Mouse (Mus musculus): ENCODE results near the gene Foxj2.

DNA sequence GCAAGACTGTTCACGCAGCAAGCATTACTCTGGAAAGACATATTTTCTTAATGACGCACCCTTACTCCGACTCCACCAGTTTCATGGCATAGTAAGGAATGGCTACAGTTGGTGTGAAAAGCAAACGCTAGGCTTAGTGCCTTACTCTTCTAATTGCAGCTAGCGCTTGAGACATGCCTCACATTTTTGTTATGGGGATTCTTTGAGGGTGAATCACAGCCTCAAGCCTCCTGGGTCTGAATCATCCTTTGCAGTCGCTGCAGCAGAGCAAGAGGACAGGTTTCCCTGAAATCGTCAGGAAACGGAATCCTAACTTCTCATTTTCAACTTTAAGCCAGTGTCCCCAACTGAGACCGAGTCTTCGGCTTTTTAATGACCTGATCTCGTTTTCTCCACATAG lies 50.1 kb downstream of the Foxj2 start:
- TF ChIP-seq CTCF (conservative IDR thresholded peaks at IDR 0.05 in 1 of 2, IDR thresholded peaks at IDR 0.05 in 1 of 2; ENCODE audit: low read depth in 2 of 2, low read length in 2 of 2) (no peak), POLR2A (IDR thresholded peaks at IDR 0.05; ENCODE audit: low read depth, low read length) (no peak), EP300 (IDR thresholded peaks at IDR 0.05; ENCODE audit: low read length) (no peak), ZC3H11A (IDR thresholded peaks at IDR 0.05; ENCODE audit: low read depth, low read length) (no peak), MYC (IDR thresholded peaks at IDR 0.05; ENCODE audit: low read depth, low read length) (no peak), UBTF (IDR thresholded peaks at IDR 0.05; ENCODE audit: low read depth, low read length) (no peak), CHD1 (IDR thresholded peaks at IDR 0.05; ENCODE audit: low read depth, low read length) (no peak), RCOR1 (conservative IDR thresholded peaks at IDR 0.05; ENCODE audit: low read depth, low read length) (no peak), HCFC1 (IDR thresholded peaks at IDR 0.05; ENCODE audit: low read depth, low read length) (no peak), NELFE (IDR thresholded peaks at IDR 0.05; ENCODE audit: low read depth, low read length) (no peak)
